ENCODE assay signal across 8 mouse cellular contexts in genomic region chr16:61041140-61041586, GRCm38 (mm10).
DNase-seq lines count a peak whose midpoint lies in the region; ATAC-seq and TF ChIP-seq lines count a peak whose summit lies in the region.
"Had no signal": no experiment of that assay in that cellular context is flagged by ENCODE, and none has a peak within 500 bp of the region (broad histone marks: within the 10 kb centered on the region; RNA-seq: fewer than 3 reads in every experiment).

No protein-coding gene starts in this region.

- H3K27ac ChIP-seq in kidney, postnatal 0 days = no peak overlapping the region
- H3K27ac ChIP-seq in hindbrain, embryonic 16.5 days (ENCODE audit: low read depth, low read length) = no peak overlapping the region
- no peak overlapping the region for H3K27ac ChIP-seq in intestine, embryonic 15.5 days
- H3K27ac ChIP-seq: gastrocnemius, adult 2 months had no signal

- no peak overlapping the region for H3K4me3 ChIP-seq in kidney, postnatal 0 days (replicated peaks; ENCODE audit: low read depth, low read length)
- no peak overlapping the region for H3K4me3 ChIP-seq in hindbrain, embryonic 16.5 days (ENCODE audit: low read length)
- no peak overlapping the region for H3K4me3 ChIP-seq in intestine, embryonic 15.5 days (replicated peaks)
- H3K4me3 ChIP-seq: gastrocnemius, adult 2 months had no signal

- DNase-seq in kidney, postnatal 0 days (ENCODE audit: low spot score) = peak; percentile 39
- no peak for DNase-seq in kidney, postnatal 36 days
- DNase-seq in Muller cell, postnatal 12 days (ENCODE audit: inconsistent ontology term) = peak; percentile 89
- peak; percentile 26 for DNase-seq in brain, adult 2 months (ENCODE audit: low read depth, low spot score)
- DNase-seq in spleen, adult 12 weeks (ENCODE audit: low spot score) = no peak
- DNase-seq: gastrocnemius, adult 2 months had no signal

- H3K36me3 ChIP-seq in kidney, postnatal 0 days (ENCODE audit: insufficient read depth, low read length) = no peaks in the 10 kb centered on the region
- no peaks in the 10 kb centered on the region for H3K36me3 ChIP-seq in hindbrain, embryonic 16.5 days (ENCODE audit: control insufficient read depth, insufficient read depth, low read length)
- no peaks in the 10 kb centered on the region for H3K36me3 ChIP-seq in intestine, embryonic 15.5 days

- no peaks in the 10 kb centered on the region for H3K4me1 ChIP-seq in kidney, postnatal 0 days (replicated peaks; ENCODE audit: insufficient read depth, low read length)
- no peaks in the 10 kb centered on the region for H3K4me1 ChIP-seq in hindbrain, embryonic 16.5 days (ENCODE audit: control insufficient read depth, insufficient read depth, low read depth, low read length)
- H3K4me1 ChIP-seq in intestine, embryonic 15.5 days (replicated peaks) = no peaks in the 10 kb centered on the region

- no peaks in the 10 kb centered on the region for H3K9me3 ChIP-seq in kidney, postnatal 0 days (replicated peaks; ENCODE audit: low read length)
- H3K9me3 ChIP-seq in hindbrain, embryonic 16.5 days (ENCODE audit: control insufficient read depth, low read length) = no peaks in the 10 kb centered on the region
- H3K9me3 ChIP-seq in intestine, embryonic 15.5 days = no peaks in the 10 kb centered on the region

- WGBS in kidney, postnatal 0 days = 48% methylated on average over 7 of the region's 7 CpGs
- 45% methylated on average over 7 of the region's 7 CpGs for WGBS in hindbrain, embryonic 16.5 days
- 39% methylated on average over 7 of the region's 7 CpGs for WGBS in intestine, embryonic 15.5 days

- no peak overlapping the region for H3K9ac ChIP-seq in kidney, postnatal 0 days (ENCODE audit: low read depth, low read length)
- H3K9ac ChIP-seq in hindbrain, embryonic 16.5 days (ENCODE audit: low read depth, low read length) = no peak overlapping the region
- H3K9ac ChIP-seq in intestine, embryonic 15.5 days = no peak overlapping the region

- H3K27me3 ChIP-seq in kidney, postnatal 0 days (ENCODE audit: insufficient read depth, low read length) = no peaks in the 10 kb centered on the region
- no peaks in the 10 kb centered on the region for H3K27me3 ChIP-seq in hindbrain, embryonic 16.5 days (replicated peaks; ENCODE audit: control insufficient read depth, insufficient read depth, low read length)
- no peaks in the 10 kb centered on the region for H3K27me3 ChIP-seq in intestine, embryonic 15.5 days (replicated peaks)

- H3K4me2 ChIP-seq in kidney, postnatal 0 days (ENCODE audit: low read length) = no peak overlapping the region
- no peak overlapping the region for H3K4me2 ChIP-seq in hindbrain, embryonic 16.5 days (ENCODE audit: low read length)
- no peak overlapping the region for H3K4me2 ChIP-seq in intestine, embryonic 15.5 days (replicated peaks)

- ATAC-seq in kidney, postnatal 0 days (replicated peaks; ENCODE audit: low FRiP score, low read depth) = no peak
- ATAC-seq in hindbrain, embryonic 16.5 days = peak; percentile 97
- ATAC-seq in intestine, embryonic 15.5 days = no peak

- no peak for TF ChIP-seq CTCF in kidney, postnatal 0 days (IDR thresholded peaks at IDR 0.05; ENCODE audit: low read depth)

Comparison
In these comparisons a context has a peak if more than half of its experiments do, and no peak if none do; other contexts are left out.
1. DNase-seq: peak in kidney, postnatal 0 days (single experiment), Muller cell, postnatal 12 days (single experiment) and brain, adult 2 months (single experiment); none in kidney, postnatal 36 days (0 of 2) and spleen, adult 12 weeks (single experiment).